Mouse (Mus musculus): ENCODE results near the gene Htra1. TPM values are rescaled to one million over a fixed set of nuclear protein-coding genes. Genes with fewer than 3 reads are reported as not detected.

Gene Htra1
- polyA plus RNA-seq, 1 experiment from 2014 or later: 25.8 TPM

DNA sequence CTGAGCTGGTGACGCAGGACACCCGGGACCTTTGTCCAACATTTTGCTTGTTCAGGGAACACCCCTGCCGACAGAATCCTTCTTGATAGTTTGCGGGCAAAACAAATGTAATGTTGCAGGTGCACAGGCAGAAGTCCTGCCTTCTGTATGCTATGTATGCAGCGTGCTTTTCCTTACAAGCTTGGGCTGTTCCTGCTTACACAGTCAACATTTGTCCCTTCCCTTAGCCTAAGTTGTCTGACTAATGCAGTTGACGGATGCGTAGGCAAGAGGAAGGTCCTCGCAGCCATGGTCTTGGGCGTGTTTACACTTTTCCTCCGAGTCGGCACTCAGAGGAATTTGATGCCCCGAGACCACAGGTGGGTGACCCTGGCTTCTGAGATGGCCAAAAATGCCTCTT lies 49.3 kb downstream of the Htra1 start:
- peaks cover 6% of the 10 kb centered on the region; the same call in 1 of the 2 replicates for H3K4me1 ChIP-seq (ENCODE audit: insufficient read depth)
- 50% methylated on average over 12 of the region's 12 CpGs for WGBS
- TF ChIP-seq CTCF (IDR thresholded peaks at IDR 0.05; ENCODE audit: low read depth): no peak
- H3K4me2 ChIP-seq: no peak overlapping the region
- H3K4me3 ChIP-seq (ENCODE audit: low read depth, low read length): no peak overlapping the region
- no peaks in the 10 kb centered on the region for H3K27me3 ChIP-seq (ENCODE audit: insufficient read depth, low read length)
- ATAC-seq (ENCODE audit: insufficient read depth) (no peak), DNase-seq (no peak)
- H3K36me3 ChIP-seq (ENCODE audit: insufficient read depth): no peaks in the 10 kb centered on the region
- no peaks in the 10 kb centered on the region for H3K9me3 ChIP-seq (ENCODE audit: low read depth, low read length)
- H3K9ac ChIP-seq: no peak overlapping the region
- no peak overlapping the region for H3K27ac ChIP-seq (ENCODE audit: low read depth)

DNA sequence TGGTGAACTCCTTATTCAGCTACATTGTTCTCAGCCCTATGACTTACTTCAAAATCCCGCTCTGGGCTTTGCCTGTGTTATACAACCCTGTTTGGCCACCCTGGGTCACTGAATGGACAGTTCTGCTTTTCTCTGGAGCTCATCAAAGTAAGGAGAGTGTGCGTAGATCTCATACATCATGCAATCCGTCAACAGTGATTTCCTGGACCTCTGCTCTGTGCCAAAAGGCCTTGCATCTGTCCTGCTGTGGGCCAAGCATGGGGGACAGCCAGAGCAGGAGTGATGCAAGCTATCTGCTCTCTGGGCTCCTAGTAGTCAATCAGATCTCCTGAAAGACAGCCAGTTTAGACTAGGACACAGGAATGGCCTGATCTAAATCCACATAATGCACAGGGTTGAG lies 49.8 kb downstream of the Htra1 start:
- Histone ChIP-seq H3K4me2 (no peak overlapping the region), H3K27me3 (ENCODE audit: insufficient read depth, low read length) (no peaks in the 10 kb centered on the region), H3K9me3 (ENCODE audit: low read depth, low read length) (no peaks in the 10 kb centered on the region), H3K36me3 (ENCODE audit: insufficient read depth) (no peaks in the 10 kb centered on the region), H3K27ac (ENCODE audit: low read depth) (no peak overlapping the region), H3K4me3 (ENCODE audit: low read depth, low read length) (no peak overlapping the region), H3K9ac (no peak overlapping the region), H3K4me1 (ENCODE audit: insufficient read depth) (peaks cover 6% of the 10 kb centered on the region; the same call in 1 of the 2 replicates)
- TF ChIP-seq CTCF (IDR thresholded peaks at IDR 0.05; ENCODE audit: low read depth): no peak
- WGBS: 62% methylated on average over 3 of the region's 3 CpGs
- DNase-seq: no peak
- ATAC-seq (ENCODE audit: insufficient read depth): no peak

DNA sequence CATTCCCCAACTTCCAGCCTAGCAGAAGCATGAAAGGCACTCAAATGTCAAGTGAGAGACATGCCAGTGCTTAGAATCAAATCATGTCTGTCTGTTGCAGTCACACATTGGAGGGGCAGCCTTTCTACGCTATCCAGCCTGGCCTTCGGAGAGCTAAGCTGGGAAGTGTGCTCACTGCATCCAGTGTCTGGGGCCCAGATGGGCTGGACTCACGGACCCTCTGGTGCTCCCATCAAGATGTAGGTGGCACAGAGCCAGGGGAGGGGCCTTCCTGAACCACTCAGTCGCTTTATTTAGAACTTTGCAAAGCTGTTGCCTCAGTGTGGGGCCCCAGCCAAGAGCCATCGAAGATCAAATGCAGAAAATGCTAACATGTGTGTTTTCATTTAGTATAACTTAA lies 52.2 kb downstream of the Htra1 start:
- H3K9me3 ChIP-seq (ENCODE audit: low read depth, low read length): no peaks in the 10 kb centered on the region
- H3K4me3 ChIP-seq (ENCODE audit: low read depth, low read length): no peak overlapping the region
- peak; percentile 76 for DNase-seq
- H3K4me1 ChIP-seq (ENCODE audit: insufficient read depth): peaks cover 3% of the 10 kb centered on the region; the same call in 1 of the 2 replicates
- no peak overlapping the region for H3K9ac ChIP-seq
- no peaks in the 10 kb centered on the region for H3K27me3 ChIP-seq (ENCODE audit: insufficient read depth, low read length)
- H3K36me3 ChIP-seq (ENCODE audit: insufficient read depth): no peaks in the 10 kb centered on the region
- peak; percentile 62; the same call in 1 of the 2 replicates for ATAC-seq (ENCODE audit: insufficient read depth)
- no peak overlapping the region for H3K27ac ChIP-seq (ENCODE audit: low read depth)
- no peak overlapping the region for H3K4me2 ChIP-seq
- no peak for TF ChIP-seq CTCF (IDR thresholded peaks at IDR 0.05; ENCODE audit: low read depth)
- WGBS: 32% methylated on average over 5 of the region's 5 CpGs

DNA sequence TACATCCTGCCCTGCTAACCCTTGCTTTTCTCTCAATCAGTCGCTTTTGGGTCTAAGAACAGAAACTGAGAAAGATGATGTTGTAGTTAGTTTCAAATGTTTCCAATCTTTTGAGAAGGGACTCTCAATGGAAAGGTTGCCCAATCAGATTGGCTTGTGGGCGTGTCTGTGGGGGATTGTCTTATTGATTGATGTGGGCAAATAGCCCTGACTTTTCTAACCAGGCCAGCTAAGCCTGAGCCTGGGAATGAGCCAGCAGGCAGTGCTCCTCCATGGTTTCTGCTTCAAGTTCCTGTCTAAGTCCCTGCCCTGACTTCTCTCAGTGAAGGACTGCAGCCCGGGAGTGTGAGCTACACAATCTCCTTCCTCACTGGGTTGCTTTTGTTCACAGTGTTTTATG lies 53.5 kb downstream of the Htra1 start:
- TF ChIP-seq CTCF (IDR thresholded peaks at IDR 0.05; ENCODE audit: low read depth): no peak
- Histone ChIP-seq H3K9me3 (ENCODE audit: low read depth, low read length) (no peaks in the 10 kb centered on the region), H3K27ac (ENCODE audit: low read depth) (no peak overlapping the region), H3K4me1 (ENCODE audit: insufficient read depth) (peaks cover 3% of the 10 kb centered on the region; the same call in 1 of the 2 replicates), H3K4me2 (no peak overlapping the region), H3K27me3 (ENCODE audit: insufficient read depth, low read length) (no peaks in the 10 kb centered on the region), H3K36me3 (ENCODE audit: insufficient read depth) (no peaks in the 10 kb centered on the region), H3K9ac (no peak overlapping the region), H3K4me3 (ENCODE audit: low read depth, low read length) (no peak overlapping the region)
- ATAC-seq (ENCODE audit: insufficient read depth): no peak
- DNase-seq: no peak
- WGBS: 62% methylated on average over 3 of the region's 3 CpGs

DNA sequence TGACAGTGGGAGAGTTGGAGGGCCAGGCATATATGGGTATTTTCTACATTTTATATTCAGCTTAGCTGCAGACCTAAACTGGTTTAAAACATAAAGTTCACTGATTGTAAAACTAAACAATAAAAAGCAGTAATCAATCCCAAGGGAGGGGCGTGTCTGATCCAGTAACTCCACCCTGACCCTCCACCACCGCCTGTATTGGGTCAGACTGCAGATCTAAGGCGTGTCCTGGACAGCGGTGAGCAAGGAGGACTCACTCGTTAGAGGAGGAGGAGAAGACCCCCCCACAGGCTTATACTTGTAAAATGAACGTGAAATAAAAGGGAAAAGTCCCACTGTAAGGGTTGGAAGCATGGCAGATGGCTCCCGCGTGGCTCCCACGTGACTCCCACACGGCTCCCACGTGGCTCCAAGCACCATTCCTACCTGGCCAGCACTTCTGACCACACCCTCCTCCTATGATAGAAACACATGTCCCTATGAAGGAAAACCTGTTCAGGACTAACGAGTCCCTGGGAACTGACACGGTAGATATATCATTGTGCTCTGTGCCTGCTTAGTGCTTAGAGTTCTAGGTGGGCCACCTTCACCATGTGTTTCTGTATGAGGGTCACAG lies 55.4 kb downstream of the Htra1 start:
- 86% methylated on average over 13 of the region's 13 CpGs for WGBS
- TF ChIP-seq CTCF (IDR thresholded peaks at IDR 0.05; ENCODE audit: low read depth): no peak
- H3K4me3 ChIP-seq (ENCODE audit: low read depth, low read length): no peak overlapping the region

DNA sequence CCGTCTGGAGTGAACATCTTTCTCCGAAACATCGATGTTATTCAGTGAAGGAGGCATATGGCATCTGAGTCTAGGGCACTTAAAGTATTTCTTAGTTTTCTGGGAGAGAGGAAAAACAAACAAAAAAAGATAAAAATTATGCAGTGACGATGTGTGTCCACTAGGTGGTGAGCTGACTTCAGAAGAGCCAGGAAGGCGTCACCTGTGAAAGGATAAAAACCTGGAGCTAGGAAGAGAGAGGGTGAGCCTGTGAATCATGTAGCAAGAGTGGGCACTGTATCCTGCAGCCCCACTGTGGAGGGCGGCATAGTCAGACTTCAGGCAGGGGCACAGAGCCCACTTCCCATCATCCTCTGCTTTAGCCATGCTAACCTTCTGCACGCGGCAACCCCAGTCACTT lies 58.0 kb downstream of the Htra1 start:
- Histone ChIP-seq H3K4me2 (no peak overlapping the region), H3K9ac (no peak overlapping the region), H3K27ac (ENCODE audit: low read depth) (no peak overlapping the region), H3K4me3 (ENCODE audit: low read depth, low read length) (no peak overlapping the region), H3K4me1 (ENCODE audit: insufficient read depth) (no peaks in the 10 kb centered on the region), H3K36me3 (ENCODE audit: insufficient read depth) (no peaks in the 10 kb centered on the region), H3K27me3 (ENCODE audit: insufficient read depth, low read length) (no peaks in the 10 kb centered on the region), H3K9me3 (ENCODE audit: low read depth, low read length) (no peaks in the 10 kb centered on the region)
- TF ChIP-seq CTCF (IDR thresholded peaks at IDR 0.05; ENCODE audit: low read depth): peak; percentile 75
- 41% methylated on average over 8 of the region's 8 CpGs for WGBS
- DNase-seq (peak; percentile 52), ATAC-seq (ENCODE audit: insufficient read depth) (no peak)

More for the DNA sequence above, 55.4 kb downstream of the Htra1 start:
- ATAC-seq (ENCODE audit: insufficient read depth) (no peak), DNase-seq (no peak)
- Histone ChIP-seq H3K4me1 (ENCODE audit: insufficient read depth) (no peaks in the 10 kb centered on the region), H3K27me3 (ENCODE audit: insufficient read depth, low read length) (no peaks in the 10 kb centered on the region), H3K4me2 (no peak overlapping the region), H3K9me3 (ENCODE audit: low read depth, low read length) (no peaks in the 10 kb centered on the region), H3K9ac (no peak overlapping the region), H3K27ac (ENCODE audit: low read depth) (no peak overlapping the region), H3K36me3 (ENCODE audit: insufficient read depth) (no peaks in the 10 kb centered on the region)

DNA sequence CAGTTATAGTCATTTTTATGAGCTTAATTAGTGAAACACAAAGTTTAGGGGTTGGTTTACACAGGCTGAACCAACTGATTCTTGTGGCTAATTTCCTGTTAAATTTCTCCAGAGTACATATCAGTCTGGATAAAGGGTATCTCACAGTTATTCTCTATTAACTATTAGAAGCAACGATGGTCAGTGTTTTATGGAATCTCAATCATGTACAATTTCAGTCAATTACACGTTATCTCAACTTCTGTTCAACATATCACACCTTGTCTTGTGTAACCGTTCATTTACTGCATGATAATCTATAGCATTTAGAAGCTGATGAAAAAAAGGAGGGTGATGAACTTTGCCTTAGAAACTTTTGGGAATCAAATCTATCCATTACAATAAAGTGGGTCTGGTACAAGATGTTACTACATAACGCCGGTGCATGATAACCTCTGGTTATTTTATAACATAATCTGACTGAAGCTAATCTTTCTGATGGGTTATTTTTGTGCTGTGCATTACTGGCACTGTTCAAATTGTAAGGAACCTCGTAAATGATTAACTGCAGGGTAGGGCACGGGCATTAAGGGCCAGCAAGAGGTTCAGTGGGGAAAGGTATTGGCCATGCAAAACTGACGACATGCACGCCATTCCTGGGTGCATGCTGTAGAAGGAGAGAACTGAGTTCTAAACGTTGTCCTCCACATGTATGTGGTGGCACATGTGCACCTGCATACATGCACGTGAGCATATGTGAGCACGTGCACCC lies 66.2 kb downstream of the Htra1 start:
- Histone ChIP-seq H3K9me3 (ENCODE audit: low read depth, low read length) (peaks cover 7% of the 10 kb centered on the region), H3K36me3 (ENCODE audit: insufficient read depth) (no peaks in the 10 kb centered on the region), H3K9ac (no peak overlapping the region), H3K4me3 (ENCODE audit: low read depth, low read length) (no peak overlapping the region), H3K4me2 (no peak overlapping the region), H3K4me1 (ENCODE audit: insufficient read depth) (no peaks in the 10 kb centered on the region), H3K27ac (ENCODE audit: low read depth) (no peak overlapping the region), H3K27me3 (ENCODE audit: insufficient read depth, low read length) (no peaks in the 10 kb centered on the region)
- WGBS: 79% methylated on average over 12 of the region's 12 CpGs
- no peak for DNase-seq
- ATAC-seq (ENCODE audit: insufficient read depth): no peak
- no peak for TF ChIP-seq CTCF (IDR thresholded peaks at IDR 0.05; ENCODE audit: low read depth)

Measured in lung, embryonic 14.5 days (tissue).